Mouse (Mus musculus) heart, embryonic 15.5 days (tissue): ENCODE data around the gene Unkl. TPM values are rescaled to one million over a fixed set of nuclear protein-coding genes. Genes with fewer than 3 reads are reported as not detected.
A peak's percentile ranks its signal among the peaks of the same experiment; 100 is the strongest.
"Not testable (repeated sequence)": the region's sequence is repeated elsewhere in the genome, so short reads cannot be mapped to it uniquely, and the experiment has no call there.

Source experiments
- ATAC-seq: fragments of 200-750 bp; cut with Nextera tagmentation; replicated peaks from 2 replicates; pipeline ENCODE4 v1.8.0; 2017; ENCODE audit warnings: low read depth, moderate TSS enrichment; ENCODE audit not compliant: insufficient number of reproducible peaks, insufficient read depth, low FRiP score
- H3K27ac ChIP-seq: fragments of 300-500 bp; sonication (generic); 2 replicates; pipeline ENCODE4 v1.5.1; 2015; ENCODE audit warnings: mild to moderate bottlenecking, inconsistent platforms
- H3K27me3 ChIP-seq: fragments of 300-500 bp; sonication (generic); 2 replicates; pipeline ENCODE4 v1.6.1; 2015; ENCODE audit warnings: inconsistent platforms
- H3K36me3 ChIP-seq: fragments of 300-500 bp; sonication (generic); 2 replicates; pipeline ENCODE4 v1.6.1; 2015; ENCODE audit warnings: mild to moderate bottlenecking, inconsistent platforms
- H3K4me1 ChIP-seq: fragments of 300-500 bp; sonication (generic); replicated peaks from 2 replicates; pipeline ENCODE4 v1.6.1; 2015; ENCODE audit warnings: inconsistent platforms
- H3K4me2 ChIP-seq: fragments of 300-500 bp; sonication (generic); 2 replicates; pipeline ENCODE4 v1.6.1; 2015; ENCODE audit warnings: inconsistent platforms, mild to moderate bottlenecking, moderate library complexity
- H3K4me3 ChIP-seq: fragments of 300-500 bp; sonication (generic); 2 replicates; pipeline ENCODE4 v1.5.1; 2015; ENCODE audit warnings: mild to moderate bottlenecking, inconsistent platforms
- H3K9ac ChIP-seq: fragments of 300-500 bp; sonication (generic); 2 replicates; pipeline ENCODE4 v1.6.1; 2015; ENCODE audit warnings: mild to moderate bottlenecking, inconsistent platforms
- H3K9me3 ChIP-seq: fragments of 300-500 bp; sonication (generic); replicated peaks from 2 replicates; pipeline ENCODE4 v1.6.1; 2016; ENCODE audit warnings: inconsistent platforms
- WGBS: fragments of 180-500 bp; shearing (Covaris S2); methylation state at CpG from one replicate; pipeline ENCODE4 v1.1.7; 2015; ENCODE audit warnings: mixed read lengths; 5-methylcytosine and 5-hydroxymethylcytosine counted together
- polyA plus RNA-seq: library from polyadenylated mRNA; unstranded; fragments of >200 nt; fragmentation: Nextera tagmentation; extraction: Ambion mirVana; gene quantifications from 2 replicates; pipeline ENCODE4 v1.2.1, GENCODE M21; 2015

The Unkl gene
- polyA plus RNA-seq, 1 experiment from 2014 or later, result 4.6 TPM

GRCm38 (mm10) chr17:25220746-25221145 is 32.5 kb downstream of the Unkl start:
- no peak for ATAC-seq
- H3K27ac ChIP-seq, result no peak overlapping the region
- no peaks in the 10 kb centered on the region for H3K27me3 ChIP-seq
- peaks cover 12% of the 10 kb centered on the region for H3K4me1 ChIP-seq
- no peak overlapping the region for H3K9ac ChIP-seq
- H3K36me3 ChIP-seq, result peaks cover 31% of the 10 kb centered on the region
- WGBS, result 85% methylated on average over 1 of the region's 1 CpGs
- no peak overlapping the region for H3K4me3 ChIP-seq
- H3K4me2 ChIP-seq, result no peak overlapping the region
- H3K9me3 ChIP-seq, result no peaks in the 10 kb centered on the region

GRCm38 (mm10) chr17:25221821-25222503 is 33.8 kb downstream of the Unkl start:
- Histone ChIP-seq H3K4me2 (peak overlapping the region; percentile 85), H3K9me3 (no peaks in the 10 kb centered on the region), H3K9ac (peak overlapping the region; percentile 55), H3K27me3 (no peaks in the 10 kb centered on the region), H3K27ac (peak overlapping the region; percentile 15; the same call in 1 of the 2 replicates), H3K4me1 (peaks cover 12% of the 10 kb centered on the region), H3K36me3 (peaks cover 24% of the 10 kb centered on the region), H3K4me3 (peak overlapping the region; percentile 50)
- ATAC-seq, result peak; percentile 80
- 2% methylated on average over 26 of the region's 30 CpGs for whole genome bisulfite sequencing

GRCm38 (mm10) chr17:25222504-25222940 is 34.3 kb downstream of the Unkl start:
- H3K36me3 ChIP-seq, result peaks cover 19% of the 10 kb centered on the region; the same call in 1 of the 2 replicates
- 11% methylated on average over 19 of the region's 28 CpGs for WGBS
- peak; percentile 68; the same call in 1 of the 2 replicates for ATAC-seq
- not testable (repeated sequence) for H3K27ac ChIP-seq, H3K27me3 ChIP-seq, H3K9me3 ChIP-seq
- H3K9ac ChIP-seq, result 0 out of 2 replicates have a peak overlapping the region, but pooled peaks have one; percentile 30
- peaks cover 12% of the 10 kb centered on the region for H3K4me1 ChIP-seq
- peak overlapping the region; percentile 50 for H3K4me3 ChIP-seq
- H3K4me2 ChIP-seq, result peak overlapping the region; percentile 85

GRCm38 (mm10) chr17:25222951-25223601 is 34.9 kb downstream of the Unkl start:
- H3K9ac ChIP-seq, result no peak overlapping the region
- H3K27me3 ChIP-seq, result no peaks in the 10 kb centered on the region
- no peaks in the 10 kb centered on the region for H3K9me3 ChIP-seq
- ATAC-seq, result no peak
- 52% methylated on average over 6 of the region's 6 CpGs for WGBS
- H3K27ac ChIP-seq, result no peak overlapping the region; the same call in 1 of the 2 replicates
- H3K4me3 ChIP-seq, result peak overlapping the region; percentile 50
- H3K4me2 ChIP-seq, result peak overlapping the region; percentile 85
- peaks cover 15% of the 10 kb centered on the region; the same call in 1 of the 2 replicates for H3K36me3 ChIP-seq
- H3K4me1 ChIP-seq, result peaks cover 12% of the 10 kb centered on the region

GRCm38 (mm10) chr17:25224586-25225222 is 36.5 kb downstream of the Unkl start:
- no peaks in the 10 kb centered on the region for H3K9me3 ChIP-seq
- H3K27ac ChIP-seq, result no peak overlapping the region; the same call in 1 of the 2 replicates
- H3K4me3 ChIP-seq, result no peak overlapping the region
- H3K36me3 ChIP-seq, result peaks cover 4% of the 10 kb centered on the region; the same call in 1 of the 2 replicates
- H3K4me2 ChIP-seq, result peak overlapping the region; percentile 3; the same call in 1 of the 2 replicates
- 86% methylated on average over 7 of the region's 7 CpGs for WGBS
- peaks cover 12% of the 10 kb centered on the region for H3K4me1 ChIP-seq
- H3K27me3 ChIP-seq, result no peaks in the 10 kb centered on the region
- no peak for ATAC-seq
- no peak overlapping the region for H3K9ac ChIP-seq

- 78% methylated on average over 4 of the region's 4 CpGs for whole genome bisulfite sequencing
- Histone ChIP-seq H3K4me3 (no peak overlapping the region), H3K9ac (no peak overlapping the region), H3K27me3 (no peaks in the 10 kb centered on the region), H3K27ac (no peak overlapping the region), H3K36me3 (peaks cover 2% of the 10 kb centered on the region; the same call in 1 of the 2 replicates), H3K4me2 (no peak overlapping the region), H3K9me3 (no peaks in the 10 kb centered on the region), H3K4me1 (peaks cover 12% of the 10 kb centered on the region)
- ATAC-seq, result no peak
These were observed 37.5 kb downstream of the Unkl start for GRCm38 (mm10) chr17:25225659-25226058.

GRCm38 (mm10) chr17:25227991-25228390 is 39.8 kb downstream of the Unkl start:
- no peaks in the 10 kb centered on the region for H3K9me3 ChIP-seq
- peaks cover 11% of the 10 kb centered on the region; the same call in 1 of the 2 replicates for H3K36me3 ChIP-seq
- no peak overlapping the region for H3K4me2 ChIP-seq
- no peak overlapping the region for H3K4me3 ChIP-seq
- H3K27ac ChIP-seq, result no peak overlapping the region
- ATAC-seq, result no peak
- no peaks in the 10 kb centered on the region for H3K4me1 ChIP-seq
- 85% methylated on average over 5 of the region's 5 CpGs for WGBS
- no peak overlapping the region for H3K9ac ChIP-seq
- no peaks in the 10 kb centered on the region for H3K27me3 ChIP-seq

- 71% methylated on average over 17 of the region's 17 CpGs for WGBS
- H3K36me3 ChIP-seq, result peaks cover 19% of the 10 kb centered on the region; the same call in 1 of the 2 replicates
- not testable (repeated sequence) for ATAC-seq
These were observed 41.9 kb downstream of the Unkl start for GRCm38 (mm10) chr17:25230014-25230655.

GRCm38 (mm10) chr17:25230700-25231099 is 42.5 kb downstream of the Unkl start:
- no peaks in the 10 kb centered on the region for H3K27me3 ChIP-seq
- H3K36me3 ChIP-seq, result peaks cover 25% of the 10 kb centered on the region
- no peaks in the 10 kb centered on the region for H3K9me3 ChIP-seq
- no peak overlapping the region for H3K4me2 ChIP-seq
- H3K4me1 ChIP-seq, result no peaks in the 10 kb centered on the region
- no peak overlapping the region for H3K27ac ChIP-seq
- ATAC-seq, result no peak
- no peak overlapping the region for H3K9ac ChIP-seq
- WGBS, result 92% methylated on average over 3 of the region's 3 CpGs
- H3K4me3 ChIP-seq, result no peak overlapping the region

More at GRCm38 (mm10) chr17:25230014-25230655, 41.9 kb downstream of the Unkl start:
- H3K27ac ChIP-seq, H3K9me3 ChIP-seq, H3K9ac ChIP-seq, H3K4me3 ChIP-seq, H3K4me1 ChIP-seq, H3K4me2 ChIP-seq, H3K27me3 ChIP-seq: not testable (repeated sequence)

- H3K4me2 ChIP-seq, H3K4me3 ChIP-seq, H3K27me3 ChIP-seq, H3K4me1 ChIP-seq, H3K9me3 ChIP-seq, H3K9ac ChIP-seq, H3K27ac ChIP-seq: not testable (repeated sequence)
- 86% methylated on average over 6 of the region's 11 CpGs for WGBS
- ATAC-seq, result 0 out of 2 replicates have a peak, but pooled peaks have one; percentile 12
- H3K36me3 ChIP-seq, result peaks cover 27% of the 10 kb centered on the region
These were observed 43.4 kb downstream of the Unkl start for GRCm38 (mm10) chr17:25231621-25232020.

GRCm38 (mm10) chr17:25235635-25236034 is 47.4 kb downstream of the Unkl start:
- H3K9me3 ChIP-seq, result no peaks in the 10 kb centered on the region
- no peak overlapping the region for H3K27ac ChIP-seq
- WGBS, result 84% methylated on average over 9 of the region's 9 CpGs
- no peaks in the 10 kb centered on the region for H3K27me3 ChIP-seq
- no peak overlapping the region for H3K4me2 ChIP-seq
- ATAC-seq, result no peak
- no peak overlapping the region for H3K4me3 ChIP-seq
- H3K9ac ChIP-seq, result no peak overlapping the region
- H3K4me1 ChIP-seq, result peaks cover 8% of the 10 kb centered on the region
- H3K36me3 ChIP-seq, result peaks cover 25% of the 10 kb centered on the region
